Mouse (Mus musculus) liver, adult 2 months (tissue): Measurements from ENCODE around the gene Muc20.

ENCODE experiments used
- CTCF ChIP-seq: fragments of 200-500 bp; IDR thresholded peaks from 2 replicates; pipeline ENCODE4 v1.5.1; 2011; ENCODE audit warnings: low read depth, low read length, control low read depth
- POLR2A ChIP-seq: fragments of 200-500 bp; IDR thresholded peaks from 2 replicates; pipeline ENCODE4 v1.6.1; 2011; ENCODE audit warnings: low read length, control low read depth; ENCODE audit not compliant: insufficient read depth; ENCODE audit errors: extremely low read depth

- TF ChIP-seq CTCF, result no peak
- no peak for TF ChIP-seq POLR2A
Observed at GRCm38 (mm10) chr16:32831501-32831900, 34.3 kb upstream of the Muc20 start.
